Mouse (Mus musculus) cerebellum, adult 9-11 months (tissue): ENCODE measurements at regions not wholly inside any gene's neighbourhood (a gene's known extent, or its start where the extent isn't known, plus 50 kb on each side); places are given as distances from the start of the nearest gene placed in this dataset.

Experiments
- DNase-seq: peaks from one replicate; pipeline ENCODE4 v3.0.0; 2022

DNA sequence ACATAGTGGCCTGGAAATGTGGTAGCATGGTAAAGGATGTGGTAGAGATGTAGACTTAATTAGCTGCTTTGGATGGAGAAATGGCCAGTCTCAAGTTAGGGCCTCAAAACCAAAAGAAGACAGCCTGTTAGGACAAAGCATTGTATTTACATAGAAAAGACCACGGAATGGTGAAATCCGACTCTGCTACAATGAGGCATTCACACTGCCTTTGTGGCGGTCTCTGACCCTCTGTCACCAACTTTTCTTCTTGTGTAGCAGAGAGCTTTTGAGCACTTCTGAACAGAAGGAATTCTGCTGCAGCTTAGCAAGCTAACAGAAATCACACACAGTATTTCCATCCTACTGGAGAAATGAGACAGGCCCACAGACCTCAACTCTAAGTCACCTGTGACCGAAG lies 177.7 kb downstream of the Arrdc4 start:
- DNase-seq, result no peak

DNA sequence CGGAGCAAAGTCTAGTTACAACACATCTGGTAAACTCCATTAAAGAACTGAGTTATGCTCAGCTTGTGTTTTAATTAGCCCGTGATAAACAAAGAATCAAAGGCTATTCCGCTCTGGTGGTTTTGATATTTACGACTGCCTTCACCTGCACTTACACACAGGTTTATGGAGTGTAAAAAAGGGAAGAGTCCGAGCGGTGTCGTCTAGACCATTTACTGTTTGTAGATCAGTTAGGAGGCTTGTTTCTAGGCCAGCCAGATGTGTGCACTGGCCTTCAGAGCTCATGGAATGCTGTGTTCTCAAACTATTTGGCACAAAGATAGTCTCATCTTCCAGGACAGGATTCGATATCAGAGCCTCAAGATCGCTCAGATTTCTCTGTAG lies 180.9 kb downstream of the Arrdc4 start:
- DNase-seq, result no peak

DNA sequence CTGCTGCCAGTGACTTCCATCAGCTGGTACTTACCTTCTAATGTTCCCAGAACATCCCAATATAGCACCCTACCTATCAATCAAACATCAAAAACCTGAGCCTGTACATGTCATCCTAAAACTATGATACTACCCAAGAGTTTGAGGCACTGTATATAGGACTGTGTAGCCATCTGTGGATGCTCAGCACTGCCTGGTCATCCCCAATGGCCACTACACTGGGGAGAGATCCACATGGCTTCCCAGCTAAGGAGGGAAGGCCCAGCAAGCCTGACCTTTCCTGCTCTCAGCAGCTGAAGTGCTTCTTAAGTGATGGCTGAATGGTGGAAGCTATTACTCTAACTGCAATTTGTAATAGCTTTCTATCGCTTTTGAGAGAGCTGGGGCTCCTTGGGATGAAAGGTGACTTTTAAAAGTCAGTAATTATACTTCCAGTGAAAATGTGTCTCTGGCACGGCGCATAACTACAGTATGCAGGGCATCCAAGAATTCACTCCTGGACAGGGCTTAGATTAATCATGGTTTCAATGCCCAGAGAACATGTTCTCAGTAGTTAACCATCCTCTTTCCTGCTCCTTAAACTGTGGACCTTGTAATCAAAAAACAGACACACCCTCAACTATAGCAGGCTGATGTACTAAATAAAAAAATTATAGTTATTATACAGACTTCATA lies 181.5 kb downstream of the Arrdc4 start:
- no peak for DNase-seq

DNA sequence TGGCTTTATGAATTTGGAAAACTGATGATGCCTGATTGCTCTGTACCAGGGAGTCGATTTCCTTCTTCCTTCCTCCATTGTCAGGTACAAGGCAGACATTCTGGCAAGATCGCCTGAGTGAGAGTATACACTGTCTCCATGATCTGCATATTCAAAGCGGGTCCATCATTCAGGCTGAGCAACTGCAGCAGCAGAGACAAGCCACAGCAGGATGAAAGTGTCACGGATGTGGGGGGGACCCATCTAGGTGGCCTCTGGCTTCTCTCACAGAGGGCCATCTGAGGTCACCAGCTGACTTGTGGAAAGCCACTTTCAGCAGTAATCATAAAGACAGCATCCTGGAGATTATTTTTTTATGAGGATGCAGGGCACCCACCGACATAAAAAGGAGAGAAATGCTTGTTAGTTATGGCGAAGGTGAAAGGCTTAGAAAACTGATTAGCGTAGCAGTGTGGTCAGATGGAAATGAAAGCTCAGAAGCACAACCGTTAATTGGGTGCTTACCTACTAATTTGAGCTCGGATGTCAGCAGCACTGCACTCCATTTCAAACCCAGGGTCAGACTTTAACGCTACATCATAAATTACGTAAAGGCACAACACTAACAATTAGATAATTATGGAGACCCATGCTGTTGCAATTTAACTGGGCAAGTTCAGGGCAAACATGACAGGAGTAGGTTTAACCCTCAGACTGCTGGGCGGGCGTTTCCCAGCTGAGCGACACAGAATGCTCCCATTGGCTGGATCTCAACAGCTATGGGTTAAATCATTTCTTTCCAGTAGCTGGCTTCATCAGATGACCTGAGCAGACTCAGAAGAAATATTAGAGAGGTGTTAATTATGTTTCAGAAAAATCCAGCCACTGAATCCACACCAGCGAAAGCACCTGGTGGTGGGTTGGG lies 189.3 kb downstream of the Arrdc4 start:
- DNase-seq, result no peak

DNA sequence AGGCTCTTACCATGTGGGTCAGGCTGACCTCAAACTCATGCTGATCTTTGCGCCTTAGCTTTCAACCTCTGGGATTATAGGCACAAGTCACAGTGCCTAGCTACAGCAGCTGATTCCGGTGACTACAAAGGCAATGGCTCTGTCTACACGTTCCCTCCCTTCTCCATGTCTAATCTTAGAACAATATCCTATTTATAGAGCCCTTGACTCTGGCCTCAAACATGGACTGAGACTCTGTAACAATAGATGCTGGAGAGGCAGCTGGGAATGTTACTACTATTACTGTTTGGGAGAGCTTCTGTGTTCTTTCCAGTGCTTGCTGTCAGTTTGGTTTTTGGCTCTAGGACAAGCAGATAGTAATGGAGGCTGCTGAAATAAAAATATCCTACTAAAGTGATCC lies 198.7 kb downstream of the Arrdc4 start:
- no peak for DNase-seq

DNA sequence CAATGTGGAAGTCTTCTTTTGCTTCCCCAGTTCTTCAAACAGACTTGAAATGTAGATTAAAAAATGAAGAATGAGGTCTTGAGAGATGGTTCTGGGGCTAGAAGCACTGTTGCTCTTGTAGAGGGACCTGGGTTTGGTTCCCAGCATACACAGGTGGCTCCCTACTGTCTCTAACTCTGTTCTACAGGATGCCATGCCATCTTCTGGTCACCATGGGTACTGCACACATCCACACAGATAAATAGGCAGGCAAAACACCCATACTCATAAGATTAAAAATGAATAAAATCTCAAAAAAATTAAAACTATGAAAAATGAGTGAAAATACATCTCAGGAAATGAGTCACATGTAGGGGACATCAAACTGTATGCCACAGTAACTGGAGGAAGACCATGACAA lies 200.9 kb downstream of the Arrdc4 start:
- DNase-seq, result no peak

DNA sequence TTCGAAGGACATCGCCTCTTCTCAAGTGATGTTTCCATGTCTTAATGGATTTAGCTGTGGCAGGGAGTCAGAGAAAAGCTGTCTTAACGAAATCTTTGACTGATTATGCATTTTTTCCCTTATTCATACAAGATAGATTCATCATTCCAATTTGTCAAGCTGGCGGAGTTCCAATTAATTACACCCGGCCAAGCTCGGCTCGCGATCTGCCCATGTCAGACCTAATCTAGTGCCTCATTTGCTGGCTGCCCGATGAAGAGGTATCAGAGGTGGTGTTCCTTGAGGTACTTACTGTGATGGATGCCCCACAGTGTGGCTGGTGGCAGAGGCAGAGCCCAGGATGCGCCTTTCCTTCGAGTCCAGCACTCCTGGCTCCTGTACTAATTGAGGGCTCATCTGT lies 204.9 kb downstream of the Arrdc4 start:
- DNase-seq, result no peak

DNA sequence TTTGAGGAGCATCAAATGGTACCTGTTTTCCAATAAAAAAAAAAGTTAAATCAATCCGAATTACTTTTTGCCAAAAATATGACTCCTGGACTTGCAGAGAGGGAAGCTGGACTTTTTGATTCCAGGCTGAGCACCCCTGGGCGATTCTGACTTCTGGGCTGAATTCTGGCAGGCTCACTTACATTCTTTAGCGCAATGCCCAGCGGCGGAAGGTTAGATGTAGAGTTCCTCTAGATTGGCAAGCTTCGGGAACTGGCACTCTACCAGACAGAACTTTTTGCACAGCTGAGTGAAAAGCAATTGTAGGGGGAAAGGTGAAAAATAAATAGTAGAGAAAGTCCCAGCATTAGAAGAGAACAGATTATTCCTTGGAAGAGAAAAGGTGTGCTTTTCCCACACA lies 235.5 kb downstream of the Fam169b start:
- no peak for DNase-seq

DNA sequence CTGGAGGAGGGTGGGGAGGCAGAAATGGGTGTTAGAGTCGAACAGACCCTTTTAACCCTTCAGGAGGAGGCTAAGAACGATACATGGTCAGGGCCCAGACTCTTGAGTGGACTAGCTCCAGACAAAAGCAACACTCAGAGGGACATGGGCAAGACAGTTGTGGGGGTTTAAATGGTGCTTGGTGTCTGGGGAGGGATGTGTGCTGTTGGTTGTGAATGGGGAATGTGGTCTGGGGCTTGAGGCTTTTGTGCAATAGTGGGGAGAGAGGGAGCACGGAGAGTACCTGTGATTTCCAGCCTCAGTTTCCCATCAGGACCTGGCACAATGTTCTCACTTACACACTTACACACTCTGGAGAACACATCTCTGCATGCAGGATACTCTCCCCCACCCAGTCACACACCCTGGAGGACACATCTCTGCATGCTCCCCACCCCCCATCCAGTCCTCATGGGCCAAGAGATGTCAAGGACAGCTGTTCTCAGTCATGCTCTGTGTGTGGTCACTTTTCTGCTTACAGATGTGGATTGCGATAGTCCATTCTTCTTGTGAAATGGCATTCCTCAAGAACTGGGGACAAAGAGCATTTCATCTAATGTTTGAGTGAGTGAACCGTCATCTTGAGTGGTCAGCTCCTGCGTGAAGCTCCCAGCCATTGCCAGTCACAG lies 217.6 kb downstream of the Fam169b start:
- DNase-seq, result no peak

DNA sequence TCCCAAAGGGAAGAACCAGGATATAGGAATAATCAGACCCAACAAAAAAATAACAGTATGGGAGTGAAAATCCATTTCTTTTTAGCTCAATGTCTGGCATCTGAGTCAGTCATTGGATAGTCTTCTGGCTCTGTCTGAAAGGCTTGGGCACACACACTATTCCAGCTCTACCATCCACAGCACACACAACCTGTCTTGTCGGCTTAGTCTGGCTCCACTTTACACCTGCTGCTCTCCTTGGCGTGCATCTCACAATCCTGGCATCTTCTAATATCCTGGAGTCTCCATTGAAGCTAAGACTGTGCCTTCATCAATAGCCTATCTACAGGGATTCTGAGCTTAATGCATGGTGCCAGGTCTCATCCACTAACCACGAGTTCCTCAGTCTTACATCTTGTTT lies 213.0 kb downstream of the Fam169b start:
- no peak for DNase-seq

DNA sequence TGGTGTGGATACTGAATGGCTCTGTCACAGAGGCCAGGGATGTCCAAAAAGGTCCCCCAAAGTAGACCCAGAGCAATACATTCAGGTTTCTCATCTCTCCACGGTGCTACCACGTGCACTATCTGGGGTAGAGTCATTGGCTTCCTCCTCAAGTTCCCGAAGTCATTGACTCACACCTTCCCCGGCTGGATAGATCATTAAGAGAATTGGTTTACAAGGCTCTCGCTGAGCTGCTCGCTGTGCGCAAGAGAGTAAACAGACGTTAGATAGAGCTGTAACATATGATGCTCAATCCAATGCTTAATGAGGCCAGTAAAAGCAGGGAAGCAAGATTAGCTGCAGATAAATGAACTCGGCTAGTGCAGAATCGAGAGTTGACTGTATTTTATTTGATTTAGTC lies 208.9 kb downstream of the Fam169b start:
- no peak for DNase-seq

DNA sequence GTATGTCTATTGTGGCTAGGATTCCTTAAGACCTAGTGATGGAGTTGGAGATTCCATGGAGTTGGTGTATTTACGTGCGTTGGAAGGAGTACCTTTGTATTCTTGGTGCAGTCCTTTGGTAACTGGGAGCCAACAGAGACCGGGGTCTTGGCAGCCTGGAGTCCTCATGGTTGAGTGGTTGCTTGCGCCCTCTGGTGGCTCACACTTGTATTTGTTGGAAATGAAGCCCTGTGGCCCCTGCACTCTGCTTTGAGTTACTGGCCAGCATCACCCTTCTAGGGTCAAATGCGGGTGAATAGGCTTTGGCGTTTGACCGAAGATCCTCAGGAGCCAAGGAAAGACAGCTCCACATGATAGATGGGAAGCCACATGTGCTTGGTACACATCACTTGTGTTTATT lies 207.1 kb downstream of the Fam169b start:
- DNase-seq, result peak; percentile 50

DNA sequence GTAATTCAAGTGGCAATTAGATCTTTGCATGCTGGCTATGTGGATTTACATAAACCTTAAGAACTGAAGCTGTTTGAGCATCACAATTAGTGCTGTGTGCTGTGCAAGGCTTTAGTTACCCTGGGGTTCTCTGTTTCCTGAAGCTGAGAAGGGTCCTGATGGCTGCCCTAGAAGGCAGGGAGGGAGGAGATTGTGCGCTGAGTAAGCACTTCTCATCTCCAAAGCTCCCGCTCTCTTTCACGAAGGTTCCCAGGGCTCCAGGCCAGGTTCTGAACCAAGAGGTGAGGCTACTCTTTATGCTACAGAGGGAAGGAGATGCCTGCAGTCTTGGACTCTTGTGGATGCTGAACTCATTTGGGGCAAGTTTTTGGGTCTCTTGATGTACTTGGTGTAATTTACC lies 206.7 kb downstream of the Fam169b start:
- no peak for DNase-seq

DNA sequence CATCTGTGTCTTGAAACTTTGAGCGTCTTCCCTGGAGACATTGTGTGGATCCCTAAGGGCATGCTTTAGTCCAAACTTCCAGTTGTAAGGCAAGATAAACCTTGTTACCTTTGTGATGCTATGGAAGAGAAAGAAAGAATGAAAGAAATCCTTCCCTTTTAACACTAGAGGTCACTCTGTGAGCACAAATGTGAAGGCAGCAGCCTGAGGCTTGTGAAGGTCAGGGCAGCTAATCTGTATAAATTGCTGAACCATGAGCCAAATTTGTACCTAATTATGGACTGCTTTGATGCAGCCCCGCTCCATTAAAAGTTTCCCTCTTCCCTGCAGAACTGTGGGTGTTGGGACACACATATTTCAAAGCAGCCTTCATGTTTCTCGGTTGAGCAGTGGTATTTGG lies 204.4 kb downstream of the Fam169b start:
- no peak for DNase-seq

DNA sequence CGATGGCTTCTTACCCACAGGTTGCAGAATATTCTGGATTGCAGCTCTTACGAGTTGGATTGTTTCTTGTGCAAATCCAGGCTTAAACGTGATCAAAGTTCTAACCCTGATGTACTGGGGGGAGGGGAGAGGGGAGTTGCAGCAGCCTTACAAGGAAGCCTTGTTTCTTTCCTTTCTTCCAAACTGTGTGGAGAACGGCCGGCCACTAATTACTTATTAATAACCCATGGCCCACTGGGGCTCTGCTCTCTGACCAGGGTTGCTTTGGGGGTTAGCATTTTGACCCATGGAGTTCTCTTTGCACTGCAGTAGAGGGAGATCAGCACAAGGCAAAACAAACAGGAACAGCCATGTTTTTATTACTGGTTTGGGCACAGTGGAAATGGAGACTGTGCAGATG lies 199.2 kb downstream of the Fam169b start:
- DNase-seq, result no peak

DNA sequence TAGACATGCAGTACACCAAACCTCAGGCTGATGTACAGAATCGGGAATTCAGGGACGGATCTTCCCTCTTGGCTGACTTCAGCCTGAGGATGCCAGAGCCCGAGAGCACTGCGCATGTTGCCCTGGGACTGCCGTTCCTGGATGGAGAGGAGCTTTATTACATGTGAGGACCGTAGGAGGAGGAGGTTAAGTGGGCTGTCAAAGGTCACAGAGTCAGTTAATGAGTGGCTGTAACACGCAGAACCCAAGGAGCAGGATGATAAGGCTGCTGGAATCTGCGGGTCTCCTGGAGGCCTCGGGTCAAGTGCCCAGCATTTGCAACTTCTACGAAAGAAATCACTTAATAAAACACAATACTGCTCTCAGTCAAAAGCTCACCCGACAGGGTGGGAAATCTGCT lies 197.3 kb downstream of the Fam169b start:
- no peak for DNase-seq

DNA sequence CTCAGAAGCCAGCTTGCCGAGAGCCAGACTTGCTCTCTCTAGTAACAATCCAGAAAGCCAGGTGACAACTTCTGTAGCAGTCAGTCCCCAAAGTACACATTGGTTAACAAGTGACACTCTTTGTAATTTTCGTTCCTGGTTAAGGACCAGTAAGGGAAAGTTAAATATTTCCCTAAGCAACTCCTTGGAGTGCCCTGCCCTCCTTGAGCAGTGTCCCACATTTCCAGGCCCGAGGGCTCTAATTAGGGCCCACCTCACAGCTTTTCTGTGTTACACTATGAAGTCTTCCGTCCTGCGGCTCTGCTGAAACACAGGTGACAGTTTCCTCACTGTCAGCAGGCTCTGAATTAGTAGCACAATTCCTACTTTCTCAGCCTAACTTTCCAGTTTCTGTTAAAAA lies 194.9 kb downstream of the Fam169b start:
- DNase-seq, result no peak

DNA sequence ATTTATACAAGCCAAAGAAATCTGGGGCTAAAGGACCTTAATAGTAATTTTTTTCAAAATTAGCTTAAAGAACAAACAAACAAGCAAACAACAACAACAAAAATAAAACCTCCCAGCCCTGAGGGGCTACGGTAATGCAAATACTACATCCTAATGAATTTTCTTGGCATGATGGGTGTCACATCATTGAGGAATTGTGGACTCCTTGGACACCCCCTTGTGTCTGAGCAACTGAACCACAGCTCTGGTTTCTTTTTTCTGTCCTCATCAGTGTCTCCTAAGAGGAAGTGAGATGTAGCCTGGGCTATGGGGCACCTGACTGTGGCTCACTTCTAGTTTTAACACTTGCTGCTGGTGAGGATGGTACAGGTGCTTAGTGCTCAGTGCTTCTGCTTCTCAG lies 184.2 kb downstream of the Fam169b start:
- DNase-seq, result no peak

DNA sequence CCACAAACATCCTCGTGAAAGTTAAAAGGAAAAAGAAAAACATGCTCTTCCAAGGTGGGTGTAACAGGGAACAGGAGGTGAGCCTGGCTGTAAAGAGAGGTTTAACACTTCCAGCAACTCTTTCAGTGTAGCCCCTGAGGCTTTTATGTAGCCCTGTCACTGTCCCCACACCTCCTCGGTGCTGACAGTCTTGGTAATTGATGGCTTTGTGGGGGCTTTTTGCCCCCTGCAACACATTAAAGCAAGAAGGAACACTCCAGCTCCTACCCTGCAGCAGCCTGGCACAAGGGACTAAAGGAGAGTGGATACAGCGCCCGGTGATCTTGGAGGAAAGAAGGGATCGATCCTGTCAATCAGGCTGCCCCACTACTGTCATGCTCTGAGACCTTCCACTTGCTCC lies 181.8 kb downstream of the Fam169b start:
- DNase-seq, result no peak

DNA sequence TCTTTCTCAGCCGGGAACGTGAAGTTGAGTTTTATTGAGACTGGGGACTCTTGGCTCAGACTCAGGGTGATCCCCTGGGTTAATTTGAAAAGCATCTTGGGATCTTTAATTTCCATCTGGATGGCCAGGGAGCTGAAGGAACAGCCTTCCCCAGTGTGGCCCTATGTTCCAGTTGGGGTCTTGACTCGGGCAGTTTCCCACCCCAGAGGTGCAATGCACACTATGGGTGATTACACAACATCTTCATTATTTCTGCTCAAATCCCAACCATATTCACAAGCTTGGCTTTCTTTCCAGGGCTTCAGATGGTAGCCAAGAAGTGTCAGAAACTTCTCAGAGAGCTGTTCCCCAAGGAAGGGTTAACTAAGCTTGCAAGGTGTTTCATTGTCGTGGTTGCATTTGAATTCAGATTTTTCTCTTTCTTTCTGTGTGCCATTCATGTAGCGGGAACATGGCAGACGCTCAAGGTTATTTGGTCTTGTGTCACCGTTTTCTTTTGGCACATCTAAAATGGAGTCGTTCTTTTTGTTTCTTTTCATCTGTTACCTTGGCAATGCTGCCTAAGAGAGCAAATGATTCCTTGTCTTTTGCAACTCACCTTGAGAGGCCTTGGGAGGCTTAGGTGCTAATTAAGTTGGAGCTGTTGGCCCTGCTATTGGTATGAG lies 179.5 kb downstream of the Fam169b start:
- no peak for DNase-seq

DNA sequence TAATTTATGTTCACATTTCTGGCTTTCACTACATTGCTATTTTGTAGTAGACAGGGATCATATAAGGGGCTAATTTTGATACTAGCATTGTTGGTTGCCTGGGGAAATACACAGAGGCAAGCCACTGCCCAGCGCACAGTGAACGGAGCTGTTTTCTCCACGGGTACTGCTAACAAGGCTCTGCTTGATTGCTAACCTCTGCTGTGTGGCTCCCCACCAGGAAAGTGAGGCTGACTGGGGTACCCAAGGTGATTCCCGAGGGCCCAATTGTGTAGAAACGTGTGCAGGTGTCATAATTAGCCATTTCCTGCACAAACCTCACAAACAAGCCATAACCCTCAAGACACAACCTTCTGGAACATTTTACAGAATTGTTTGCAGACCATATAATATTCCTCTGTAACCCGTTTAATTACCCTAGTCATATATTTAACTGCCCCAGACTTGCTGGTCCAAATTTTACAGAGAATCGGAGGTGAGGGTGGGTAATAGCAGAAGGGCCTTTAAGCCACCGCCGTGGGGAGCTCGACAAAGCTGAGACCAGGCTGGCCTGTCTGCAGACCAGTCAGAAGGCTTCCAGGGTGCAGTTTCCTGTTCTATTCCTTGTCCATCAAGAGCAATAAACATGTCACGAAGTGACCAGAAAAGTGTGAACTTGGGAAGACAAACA lies 170.9 kb downstream of the Fam169b start:
- DNase-seq, result no peak

DNA sequence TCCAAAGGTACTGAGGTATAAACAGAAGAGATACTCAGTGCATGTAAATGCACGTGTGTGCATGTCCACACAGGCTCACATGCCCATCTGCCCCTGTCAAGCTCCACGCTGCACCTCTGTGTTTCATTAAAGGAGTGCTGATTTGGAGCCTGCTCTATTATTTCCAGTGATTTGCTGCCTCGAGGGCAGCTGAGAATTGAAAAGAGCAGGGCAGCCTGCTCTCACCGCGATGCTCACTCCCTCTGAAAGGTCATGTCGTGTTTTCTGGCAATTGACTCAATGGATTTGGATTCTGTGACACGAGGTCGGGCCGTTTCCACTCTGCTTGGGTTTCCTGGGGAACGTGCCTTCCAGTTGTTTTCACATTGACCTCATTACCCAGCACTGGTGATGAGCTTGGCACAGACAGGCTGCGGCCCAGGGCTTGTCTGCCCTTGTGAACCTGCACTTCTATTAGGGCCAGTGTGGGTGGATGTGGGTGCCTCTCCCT lies 167.1 kb downstream of the Fam169b start:
- no peak for DNase-seq

DNA sequence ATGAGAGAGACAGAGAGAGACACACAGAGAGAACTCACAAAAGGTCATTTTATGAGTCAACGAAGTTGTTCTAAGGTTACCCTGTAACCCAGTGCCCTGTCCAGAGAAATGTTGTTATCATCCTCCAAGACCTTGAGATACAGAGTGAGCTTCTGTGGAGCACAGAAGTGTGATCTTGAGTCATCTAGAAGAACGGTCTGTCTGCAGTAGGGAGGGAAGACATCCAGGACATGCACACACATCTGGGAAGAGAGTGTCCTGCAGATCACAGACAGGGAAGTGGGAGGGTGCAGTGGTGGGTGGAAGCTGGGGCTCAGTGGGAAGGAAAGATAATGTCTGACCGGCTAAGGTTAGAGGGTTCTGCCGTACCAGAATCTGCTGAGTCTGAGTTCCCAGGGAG lies 155.3 kb downstream of the Fam169b start:
- DNase-seq, result no peak
